In the genomic region with DNA sequence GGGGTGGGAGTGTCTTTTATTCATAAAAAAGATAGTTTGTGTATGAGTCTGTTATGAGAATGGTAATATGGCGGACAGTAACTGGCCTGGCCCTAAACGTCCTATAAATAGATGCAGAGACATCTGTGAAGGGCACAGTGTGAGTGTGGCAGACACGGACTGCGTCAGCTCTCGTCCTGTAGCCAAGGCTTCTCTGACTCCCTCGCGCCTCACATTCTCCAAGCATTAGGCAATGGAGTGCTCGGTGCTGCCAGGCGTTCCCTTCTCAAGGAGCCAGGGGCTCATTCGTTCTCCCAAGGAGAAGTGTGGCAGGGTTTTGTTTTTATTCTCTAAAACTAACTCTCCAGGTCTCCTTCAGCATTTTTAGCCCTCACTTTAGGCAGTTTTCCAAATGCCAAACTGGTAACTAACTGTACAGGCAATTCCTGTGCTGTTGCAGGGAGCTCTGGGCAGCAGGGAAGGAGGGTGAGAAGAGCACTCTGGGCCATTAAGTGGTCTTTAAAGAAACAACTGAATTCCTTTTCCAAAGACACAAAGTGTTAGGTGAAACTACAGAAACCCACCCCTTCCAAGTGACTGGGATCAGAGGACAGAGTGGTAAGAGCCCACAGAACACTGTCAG, we compare ENCODE assay signal across 7 mouse cellular contexts. TPM values are rescaled to one million over a fixed set of nuclear protein-coding genes. Genes with fewer than 3 reads are reported as not detected.
DNase-seq lines count a peak whose midpoint lies in the region; TF ChIP-seq lines count a peak whose summit lies in the region.

No protein-coding gene starts in this region.

- intact Hi-C loops in heart, postnatal 14 days (cut with DNase I): loop anchor here (2.0 kb wide), 1 partner anchor 14 kb away; no protein-coding TSS in a partner anchor

- H3K4me1 ChIP-seq in embryonic fibroblast, embryonic 13.5 days (ENCODE audit: control insufficient read depth, insufficient read depth, low read length): peaks cover 27% of the 10 kb centered on the region

- peak overlapping the region; percentile 88 for H3K27ac ChIP-seq in embryonic fibroblast, embryonic 13.5 days (ENCODE audit: insufficient read depth, low read length)

- TF ChIP-seq CTCF in embryonic fibroblast, embryonic 13.5 days (IDR thresholded peaks at IDR 0.05; ENCODE audit: borderline replicate concordance, insufficient read depth, low read length): no peak

- no peak for TF ChIP-seq POLR2A in embryonic fibroblast, embryonic 13.5 days (IDR thresholded peaks at IDR 0.05; ENCODE audit: low read depth, low read length)

- DNase-seq in ovary, postnatal 36 days (ENCODE audit: low spot score): peak; percentile 51
- DNase-seq in ovary, postnatal 14 days (ENCODE audit: low spot score): no peak
- DNase-seq in heart, postnatal 14 days: peak; percentile 73 to 81
- peak; percentile 89 for DNase-seq in lung, postnatal 25 days (ENCODE audit: low spot score)
- no peak for DNase-seq in left cerebral cortex, adult 11 months (ENCODE audit: low spot score)
- DNase-seq in right cerebral cortex, postnatal 4 days: no peak

- no peak overlapping the region for H3K4me3 ChIP-seq in embryonic fibroblast, embryonic 13.5 days (ENCODE audit: insufficient read depth, low read length)

RNA-seq across cellular contexts. Expression of a gene that starts 22.2 kb away (rescaled TPM):
- 65.0 and 73.0 TPM in 2 replicates for polyA plus RNA-seq in embryonic fibroblast, embryonic 13.5 days (2011; ENCODE audit: insufficient read length, low read depth, missing spikeins)
- total RNA-seq in heart, postnatal 14 days (2021): 10 to 100 TPM; 58.2 to 58.4 TPM

Comparison
In these comparisons a context has a peak if more than half of its experiments do, and no peak if none do; other contexts are left out.
1. DNase-seq: peak in ovary, postnatal 36 days (single experiment), heart, postnatal 14 days (2 of 2) and lung, postnatal 25 days (single experiment); none in ovary, postnatal 14 days (single experiment), left cerebral cortex, adult 11 months (single experiment) and right cerebral cortex, postnatal 4 days (single experiment).